Mouse (Mus musculus): ENCODE results near the gene Hlf. TPM values are rescaled to one million over a fixed set of nuclear protein-coding genes. Genes with fewer than 3 reads are reported as not detected.

Gene Hlf
- 1.4 and 1.7 TPM in 2 replicates for total RNA-seq (2012; rRNA removed)

- in situ Hi-C loops (cut with MboI; ENCODE audit: low sequenced_read_pairs in 2 of 2, unreplicated experiment in 2 of 2), result no loop called here
- H3K9ac ChIP-seq (ENCODE audit: insufficient read depth, low read depth, low read length, poor library complexity, severe bottlenecking), result no peak within 1 kb of the TSS
- H3K27ac ChIP-seq (ENCODE audit: insufficient read depth, low read depth, low read length, poor library complexity, severe bottlenecking), result no peak within 1 kb of the TSS
- peak; percentile 81 for DNase-seq (ENCODE audit: low read depth, low spot score)
- TF ChIP-seq CHD2 (IDR thresholded peaks at IDR 0.05; ENCODE audit: low read depth, low read length) (no peak), ZNF384 (IDR thresholded peaks at IDR 0.05; ENCODE audit: low read depth, low read length) (no peak), HCFC1 (IDR thresholded peaks at IDR 0.05; ENCODE audit: borderline replicate concordance, insufficient read depth, low read length) (peak; percentile 52; the same call in 1 of the 2 replicates)
- H3K4me1 ChIP-seq (ENCODE audit: control insufficient read depth in 2 of 2, insufficient read depth in 2 of 2, low read length in 2 of 2, poor library complexity in 1 of 2), result peaks cover 3 to 12% of the 10 kb centered on the region in 2 experiments; a peak in 2 of 4 replicates
- H3K4me3 ChIP-seq (ENCODE audit: insufficient read depth in 1 of 2, low read depth in 1 of 2, low read length in 2 of 2, poor library complexity in 1 of 2, severe bottlenecking in 1 of 2), result peak within 1 kb of the TSS; percentile 52 to 58
- no peaks in the 10 kb centered on the region for H3K9me3 ChIP-seq (ENCODE audit: control insufficient read depth, insufficient read depth, low read depth, low read length)
- H3K36me3 ChIP-seq (ENCODE audit: control insufficient read depth, insufficient read depth, low read length, poor library complexity, severe bottlenecking), result no peaks in the 10 kb centered on the region; the same call in 1 of the 2 replicates
Observed at GRCm38 (mm10) chr11:90390817-90391173, at the start of gene Hlf. Hlf (minus strand) TSS chr11:90390895.

GRCm38 (mm10) chr11:90438768-90439167 is 48.1 kb upstream of the Hlf start:
- no peaks in the 10 kb centered on the region for H3K36me3 ChIP-seq (ENCODE audit: control insufficient read depth, insufficient read depth, low read length, poor library complexity, severe bottlenecking)
- H3K27ac ChIP-seq (ENCODE audit: insufficient read depth, low read depth, low read length, poor library complexity, severe bottlenecking), result no peak overlapping the region
- in situ Hi-C loops (cut with MboI; ENCODE audit: low sequenced_read_pairs in 2 of 2, unreplicated experiment in 2 of 2), result no loop called here
- no peak for DNase-seq (ENCODE audit: low read depth, low spot score)
- H3K4me3 ChIP-seq (ENCODE audit: insufficient read depth in 1 of 2, low read depth in 1 of 2, low read length in 2 of 2, poor library complexity in 1 of 2, severe bottlenecking in 1 of 2), result no peak overlapping the region
- no peaks in the 10 kb centered on the region for H3K4me1 ChIP-seq (ENCODE audit: control insufficient read depth in 2 of 2, insufficient read depth in 2 of 2, low read length in 2 of 2, poor library complexity in 1 of 2)
- no peak for TF ChIP-seq HCFC1 (IDR thresholded peaks at IDR 0.05; ENCODE audit: borderline replicate concordance, insufficient read depth, low read length)
- no peak for TF ChIP-seq CHD2 (IDR thresholded peaks at IDR 0.05; ENCODE audit: low read depth, low read length)
- no peak for TF ChIP-seq MAFK (IDR thresholded peaks at IDR 0.05; ENCODE audit: insufficient read depth, low read depth, low read length)
- TF ChIP-seq ZNF384 (IDR thresholded peaks at IDR 0.05; ENCODE audit: low read depth, low read length), result no peak
- no peak for TF ChIP-seq ZC3H11A (IDR thresholded peaks at IDR 0.05; ENCODE audit: borderline replicate concordance, low read depth, low read length)
- H3K9me3 ChIP-seq (ENCODE audit: control insufficient read depth, insufficient read depth, low read depth, low read length), result no peaks in the 10 kb centered on the region
- H3K9ac ChIP-seq (ENCODE audit: insufficient read depth, low read depth, low read length, poor library complexity, severe bottlenecking), result no peak overlapping the region

GRCm38 (mm10) chr11:90425207-90425525 is 34.5 kb upstream of the Hlf start:
- DNase-seq (ENCODE audit: low read depth, low spot score), result no peak
- no peaks in the 10 kb centered on the region for H3K4me1 ChIP-seq (ENCODE audit: control insufficient read depth in 2 of 2, insufficient read depth in 2 of 2, low read length in 2 of 2, poor library complexity in 1 of 2)
- TF ChIP-seq MAFK (IDR thresholded peaks at IDR 0.05; ENCODE audit: insufficient read depth, low read depth, low read length) (no peak), CHD2 (IDR thresholded peaks at IDR 0.05; ENCODE audit: low read depth, low read length) (no peak), ZC3H11A (IDR thresholded peaks at IDR 0.05; ENCODE audit: borderline replicate concordance, low read depth, low read length) (no peak), HCFC1 (IDR thresholded peaks at IDR 0.05; ENCODE audit: borderline replicate concordance, insufficient read depth, low read length) (no peak), ZNF384 (IDR thresholded peaks at IDR 0.05; ENCODE audit: low read depth, low read length) (no peak)
- no peaks in the 10 kb centered on the region for H3K9me3 ChIP-seq (ENCODE audit: control insufficient read depth, insufficient read depth, low read depth, low read length)
- no peak overlapping the region for H3K9ac ChIP-seq (ENCODE audit: insufficient read depth, low read depth, low read length, poor library complexity, severe bottlenecking)
- no peak overlapping the region for H3K27ac ChIP-seq (ENCODE audit: insufficient read depth, low read depth, low read length, poor library complexity, severe bottlenecking)
- in situ Hi-C loops (cut with MboI; ENCODE audit: low sequenced_read_pairs in 2 of 2, unreplicated experiment in 2 of 2), result no loop called here
- no peaks in the 10 kb centered on the region for H3K36me3 ChIP-seq (ENCODE audit: control insufficient read depth, insufficient read depth, low read length, poor library complexity, severe bottlenecking)
- no peak overlapping the region for H3K4me3 ChIP-seq (ENCODE audit: insufficient read depth in 1 of 2, low read depth in 1 of 2, low read length in 2 of 2, poor library complexity in 1 of 2, severe bottlenecking in 1 of 2)

GRCm38 (mm10) chr11:90424334-90425206 is 33.9 kb upstream of the Hlf start:
- no peak for DNase-seq (ENCODE audit: low read depth, low spot score)
- Histone ChIP-seq H3K9ac (ENCODE audit: insufficient read depth, low read depth, low read length, poor library complexity, severe bottlenecking) (no peak overlapping the region), H3K4me1 (ENCODE audit: control insufficient read depth in 2 of 2, insufficient read depth in 2 of 2, low read length in 2 of 2, poor library complexity in 1 of 2) (no peaks in the 10 kb centered on the region), H3K9me3 (ENCODE audit: control insufficient read depth, insufficient read depth, low read depth, low read length) (no peaks in the 10 kb centered on the region), H3K27ac (ENCODE audit: insufficient read depth, low read depth, low read length, poor library complexity, severe bottlenecking) (no peak overlapping the region), H3K36me3 (ENCODE audit: control insufficient read depth, insufficient read depth, low read length, poor library complexity, severe bottlenecking) (no peaks in the 10 kb centered on the region), H3K4me3 (ENCODE audit: insufficient read depth in 1 of 2, low read depth in 1 of 2, low read length in 2 of 2, poor library complexity in 1 of 2, severe bottlenecking in 1 of 2) (no peak overlapping the region)
- in situ Hi-C loops (cut with MboI; ENCODE audit: low sequenced_read_pairs in 2 of 2, unreplicated experiment in 2 of 2), result no loop called here
- TF ChIP-seq MAFK (IDR thresholded peaks at IDR 0.05; ENCODE audit: insufficient read depth, low read depth, low read length) (no peak), ZC3H11A (IDR thresholded peaks at IDR 0.05; ENCODE audit: borderline replicate concordance, low read depth, low read length) (no peak), HCFC1 (IDR thresholded peaks at IDR 0.05; ENCODE audit: borderline replicate concordance, insufficient read depth, low read length) (no peak), CHD2 (IDR thresholded peaks at IDR 0.05; ENCODE audit: low read depth, low read length) (no peak), ZNF384 (IDR thresholded peaks at IDR 0.05; ENCODE audit: low read depth, low read length) (no peak)
